Mouse (Mus musculus) macrophage (primary cell): ENCODE measurements around the gene Shbg. TPM values are rescaled to one million over a fixed set of nuclear protein-coding genes. Genes with fewer than 3 reads are reported as not detected.

Experiments used
- H3K27ac ChIP-seq: fragments of 350-480 bp; formaldehyde crosslinking; 2 replicates; pipeline ENCODE4 v1.9.0; 2021
- H3K36me3 ChIP-seq: fragments of 350-480 bp; formaldehyde crosslinking; 2 replicates; pipeline ENCODE4 v1.9.0; 2021; ENCODE audit errors: inconsistent target
- H3K4me3 ChIP-seq: fragments of 350-480 bp; formaldehyde crosslinking; 2 replicates; pipeline ENCODE4 v1.9.0; 2021; ENCODE audit errors: inconsistent target
- H3K79me2 ChIP-seq: fragments of 350-480 bp; formaldehyde crosslinking; 2 replicates; pipeline ENCODE4 v1.9.0; 2021; ENCODE audit errors: inconsistent target
- WGBS: methylation state at CpG from one replicate; pipeline ENCODE4 v1.1.7; 2026; ENCODE audit warnings: inconsistent platforms; ENCODE audit not compliant: missing documents; 5-methylcytosine and 5-hydroxymethylcytosine counted together
- polyA plus RNA-seq: library from polyadenylated mRNA; stranded (reverse); fragments of 250-400 nt; gene quantifications from 3 replicates; pipeline ENCODE4 v1.2.4, GENCODE M21; 2018; ENCODE audit warnings: inconsistent platforms

Shbg gene
- polyA plus RNA-seq, 1 experiment from 2014 or later, result not detected

DNA sequence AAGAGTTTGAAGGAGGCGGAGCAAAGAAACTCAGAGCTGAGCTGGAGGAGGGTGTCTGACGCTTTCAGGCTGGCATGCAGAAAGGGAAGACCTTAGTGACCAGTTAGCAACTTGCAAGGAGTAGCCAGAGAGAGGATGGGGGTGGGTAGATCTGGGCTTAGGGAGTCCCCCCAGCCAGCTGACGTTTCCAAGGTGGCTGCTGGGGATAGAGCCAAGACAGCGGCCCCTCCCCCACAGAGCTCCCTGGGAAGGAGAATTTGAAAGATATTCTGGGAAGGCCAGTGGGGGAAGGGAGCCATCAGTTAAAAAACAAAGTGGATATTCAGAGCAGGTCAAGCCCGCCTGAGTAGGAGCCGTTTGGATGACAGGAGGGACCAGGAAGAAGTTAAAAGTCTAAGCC is 17.6 kb downstream of the Shbg start:
- Histone ChIP-seq H3K79me2 (no peaks in the 10 kb centered on the region), H3K36me3 (no peaks in the 10 kb centered on the region), H3K4me3 (no peak overlapping the region), H3K27ac (no peak overlapping the region)
- 75% methylated on average over 6 of the region's 6 CpGs for WGBS

DNA sequence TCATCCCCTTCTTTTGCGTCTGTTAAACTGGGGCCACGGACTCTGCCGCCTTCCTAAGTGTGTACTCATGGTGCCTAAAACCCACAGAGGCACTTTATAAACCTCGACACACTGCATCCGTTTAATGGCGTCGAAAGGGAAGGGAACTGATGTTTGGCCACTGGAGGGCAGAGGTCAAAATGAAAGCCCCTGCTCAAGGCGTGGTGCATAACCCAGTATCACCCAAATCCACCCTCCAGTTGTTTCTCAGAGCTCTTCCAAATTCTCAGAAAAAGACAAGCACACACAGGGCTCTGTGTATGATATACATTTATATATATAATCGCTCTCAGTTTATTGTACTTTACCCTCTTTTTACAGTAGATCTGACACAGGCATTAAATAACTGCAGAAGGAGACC is 18.3 kb downstream of the Shbg start:
- Histone ChIP-seq H3K79me2 (no peaks in the 10 kb centered on the region), H3K4me3 (no peak overlapping the region), H3K27ac (no peak overlapping the region), H3K36me3 (no peaks in the 10 kb centered on the region)
- WGBS, result 34% methylated on average over 8 of the region's 9 CpGs

DNA sequence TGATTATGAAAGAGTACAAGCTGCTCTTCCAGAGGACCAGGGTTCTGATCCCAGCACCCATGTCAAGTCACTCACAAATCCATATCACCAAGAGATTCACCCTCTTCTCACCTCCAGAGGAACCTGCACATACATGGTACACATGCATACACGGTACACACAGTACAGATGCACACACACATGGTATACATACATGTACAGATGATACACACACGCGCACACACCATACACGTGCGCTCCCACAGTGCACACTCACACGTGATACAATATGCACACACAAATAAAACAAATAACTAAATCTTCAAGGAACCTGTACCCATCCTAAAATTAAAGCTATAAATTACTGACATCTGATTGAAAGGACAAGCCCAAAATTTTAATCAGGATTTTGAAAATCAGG is 22.9 kb downstream of the Shbg start:
- Histone ChIP-seq H3K79me2 (no peaks in the 10 kb centered on the region), H3K27ac (no peak overlapping the region), H3K4me3 (no peak overlapping the region), H3K36me3 (peaks cover 24% of the 10 kb centered on the region)
- 97% methylated on average over 6 of the region's 6 CpGs for WGBS

DNA sequence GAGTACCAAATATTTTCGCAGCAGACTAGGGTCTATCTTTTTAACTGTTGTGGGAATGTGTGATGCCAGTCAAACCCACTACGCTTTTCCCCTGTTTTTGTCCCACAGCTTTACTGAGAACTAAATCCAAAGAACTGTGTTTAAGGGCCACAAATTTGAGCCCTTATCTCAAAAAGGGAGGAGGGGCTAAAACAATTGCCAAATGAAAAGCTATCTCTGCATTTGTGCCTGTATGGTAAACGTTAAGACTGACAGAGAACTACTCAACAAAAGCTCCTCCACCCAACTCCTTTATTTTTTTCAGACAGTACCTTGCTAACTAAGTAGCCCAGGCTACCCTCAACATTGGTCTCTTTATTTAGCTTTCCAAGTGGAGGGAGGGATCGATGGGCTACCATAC is 24.9 kb downstream of the Shbg start:
- no peak overlapping the region for H3K27ac ChIP-seq
- no peak overlapping the region for H3K4me3 ChIP-seq
- peaks cover 45% of the 10 kb centered on the region for H3K36me3 ChIP-seq
- H3K79me2 ChIP-seq, result no peaks in the 10 kb centered on the region
- 83% methylated on average over 4 of the region's 4 CpGs for WGBS

DNA sequence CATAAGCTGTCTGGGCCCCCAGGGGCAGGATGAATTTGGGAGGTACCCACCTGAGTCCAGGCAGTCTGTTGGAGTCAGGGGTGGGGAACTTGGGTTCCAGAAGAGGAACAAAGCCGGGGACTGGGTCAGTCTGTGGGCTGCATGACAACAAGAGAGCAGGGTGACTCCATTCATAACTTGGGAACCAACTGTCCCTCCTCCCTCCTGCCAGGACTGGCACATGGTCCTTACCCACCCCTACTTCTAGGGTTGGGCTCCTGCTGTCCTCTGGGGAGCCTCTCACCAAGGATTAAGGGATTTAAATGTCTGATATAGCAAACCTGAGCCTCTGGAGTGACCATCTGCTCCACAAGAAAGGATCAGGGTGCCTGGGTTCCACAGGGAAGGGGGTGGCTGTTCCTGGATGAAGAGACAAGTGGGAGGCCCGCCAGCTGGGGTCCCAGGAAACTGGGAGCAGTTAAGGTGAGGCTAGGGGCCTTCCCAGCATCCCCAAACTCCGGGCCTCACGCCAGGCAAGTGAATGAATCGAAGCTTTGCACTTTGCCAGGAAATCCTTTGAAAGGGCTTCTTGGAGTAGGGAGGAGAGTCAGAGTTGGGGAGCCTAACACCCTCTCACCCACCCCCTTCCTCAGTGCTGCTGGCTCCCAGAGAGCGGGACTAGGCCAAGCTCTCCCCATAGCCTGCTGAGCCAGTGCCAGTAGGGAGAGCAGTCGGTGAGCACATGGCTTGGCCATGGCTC is 25.6 kb downstream of the Shbg start:
- Histone ChIP-seq H3K79me2 (no peaks in the 10 kb centered on the region), H3K27ac (no peak overlapping the region), H3K4me3 (no peak overlapping the region), H3K36me3 (peaks cover 52% of the 10 kb centered on the region)
- 85% methylated on average over 7 of the region's 7 CpGs for WGBS

DNA sequence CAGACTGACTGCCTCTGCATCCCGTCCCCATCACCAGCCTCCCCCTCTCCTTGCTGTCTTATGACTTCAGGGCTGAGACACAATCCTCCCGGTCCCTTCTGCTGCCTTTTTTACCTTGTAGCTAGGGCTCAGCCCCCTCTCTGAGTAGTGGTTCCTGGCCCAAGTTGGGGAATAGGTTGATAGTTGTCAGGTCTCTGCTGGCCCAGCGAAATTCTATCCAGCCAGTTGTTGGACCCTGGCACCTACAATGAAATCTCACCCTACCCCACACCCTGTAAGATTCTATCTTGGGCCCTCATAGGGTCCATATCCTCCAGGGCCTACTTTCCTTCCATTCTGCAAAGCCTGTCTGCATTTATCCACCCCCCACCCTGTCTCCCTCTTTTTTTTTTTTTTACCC is 26.3 kb downstream of the Shbg start:
- WGBS, result 100% methylated on average over 3 of the region's 3 CpGs
- no peak overlapping the region for H3K4me3 ChIP-seq

DNA sequence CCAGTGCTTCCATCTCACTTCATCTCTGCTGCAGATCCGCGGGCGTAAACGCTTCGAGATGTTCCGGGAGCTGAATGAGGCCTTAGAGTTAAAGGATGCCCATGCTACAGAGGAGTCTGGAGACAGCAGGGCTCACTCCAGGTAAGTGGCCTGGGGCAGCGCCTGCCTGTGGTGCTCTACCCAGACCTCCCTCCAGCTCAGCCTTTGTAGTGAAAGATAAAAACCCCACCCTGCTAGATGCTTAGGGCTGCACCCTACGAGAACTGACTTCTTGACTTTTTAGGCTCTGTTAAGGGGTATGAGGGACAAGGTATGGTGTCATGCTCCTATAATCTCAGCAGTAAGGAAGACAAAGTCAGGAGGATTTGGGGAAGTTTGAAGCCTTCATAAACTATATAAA is 27.1 kb downstream of the Shbg start:
- 100% methylated on average over 5 of the region's 8 CpGs for WGBS
- Histone ChIP-seq H3K27ac (no peak overlapping the region), H3K36me3 (peaks cover 53% of the 10 kb centered on the region)

More for the DNA sequence above, 26.3 kb downstream of the Shbg start:
- peaks cover 53% of the 10 kb centered on the region for H3K36me3 ChIP-seq
- no peak overlapping the region for H3K27ac ChIP-seq
- peaks cover 3% of the 10 kb centered on the region for H3K79me2 ChIP-seq

DNA sequence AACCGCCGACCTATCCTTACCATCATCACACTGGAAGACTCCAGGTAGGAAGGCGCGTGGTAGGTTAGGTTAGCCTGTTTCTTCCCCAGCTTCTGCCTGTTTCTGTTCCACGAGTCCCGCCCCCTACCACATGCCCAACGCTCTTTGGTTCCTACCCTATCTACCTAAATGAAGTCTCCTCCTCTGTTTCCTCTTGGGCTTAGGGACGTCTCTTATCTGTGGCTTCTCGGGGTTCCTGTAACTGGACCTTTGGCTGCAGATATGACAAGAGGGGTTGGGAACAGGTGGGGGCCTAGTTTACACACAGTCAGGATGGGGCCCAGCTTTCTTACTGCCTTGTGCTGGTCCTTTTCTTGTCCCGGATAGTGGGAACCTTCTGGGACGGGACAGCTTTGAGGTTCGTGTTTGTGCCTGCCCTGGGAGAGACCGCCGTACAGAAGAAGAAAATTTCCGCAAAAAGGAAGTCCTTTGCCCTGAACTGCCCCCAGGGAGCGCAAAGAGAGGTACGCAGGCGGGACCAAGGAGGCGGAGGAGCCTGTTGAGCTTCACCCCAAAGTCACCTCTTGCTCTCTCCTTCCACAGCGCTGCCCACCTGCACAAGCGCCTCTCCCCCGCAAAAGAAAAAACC is 28.4 kb downstream of the Shbg start:
- Histone ChIP-seq H3K27ac (no peak overlapping the region), H3K79me2 (peaks cover 23% of the 10 kb centered on the region), H3K4me3 (no peak overlapping the region), H3K36me3 (peaks cover 53% of the 10 kb centered on the region)
- 91% methylated on average over 22 of the region's 22 CpGs for WGBS

More for the DNA sequence above, 27.1 kb downstream of the Shbg start:
- Histone ChIP-seq H3K4me3 (no peak overlapping the region), H3K79me2 (peaks cover 10% of the 10 kb centered on the region)

DNA sequence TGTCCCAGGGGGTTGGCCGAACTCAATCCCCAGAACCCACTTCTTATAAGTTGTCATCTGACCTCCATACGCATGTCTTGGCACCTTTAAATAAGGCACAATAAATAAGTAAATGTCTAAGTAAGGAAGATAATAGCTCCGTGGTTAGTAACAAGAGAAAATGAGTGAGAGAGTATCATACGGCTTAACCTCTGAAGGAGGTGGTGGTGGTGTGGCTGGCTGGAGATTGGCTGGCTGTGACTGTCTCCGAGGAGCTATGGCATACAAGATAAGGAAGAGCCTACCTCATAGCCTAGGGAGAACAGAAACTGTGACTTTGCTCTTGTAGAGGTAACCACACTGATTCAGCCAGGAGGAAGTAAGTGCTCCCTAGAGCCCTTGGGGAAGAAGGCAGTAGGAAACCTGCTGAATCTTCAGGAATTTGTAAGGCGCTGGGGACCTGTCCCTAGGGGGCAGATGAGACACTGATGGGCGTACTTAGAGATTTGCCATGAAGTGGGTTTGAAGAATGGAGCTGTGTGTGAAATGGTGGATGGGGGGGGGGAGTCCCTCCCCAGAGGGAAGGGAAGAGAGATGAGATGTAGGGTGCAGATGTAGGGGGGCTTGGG is 31.9 kb downstream of the Shbg start:
- peaks cover 38% of the 10 kb centered on the region for H3K36me3 ChIP-seq
- H3K27ac ChIP-seq, result 0 out of 2 replicates have a peak overlapping the region, but pooled peaks have one; percentile 0
- no peak overlapping the region for H3K4me3 ChIP-seq
- peaks cover 53% of the 10 kb centered on the region for H3K79me2 ChIP-seq
- 31% methylated on average over 6 of the region's 7 CpGs for WGBS

DNA sequence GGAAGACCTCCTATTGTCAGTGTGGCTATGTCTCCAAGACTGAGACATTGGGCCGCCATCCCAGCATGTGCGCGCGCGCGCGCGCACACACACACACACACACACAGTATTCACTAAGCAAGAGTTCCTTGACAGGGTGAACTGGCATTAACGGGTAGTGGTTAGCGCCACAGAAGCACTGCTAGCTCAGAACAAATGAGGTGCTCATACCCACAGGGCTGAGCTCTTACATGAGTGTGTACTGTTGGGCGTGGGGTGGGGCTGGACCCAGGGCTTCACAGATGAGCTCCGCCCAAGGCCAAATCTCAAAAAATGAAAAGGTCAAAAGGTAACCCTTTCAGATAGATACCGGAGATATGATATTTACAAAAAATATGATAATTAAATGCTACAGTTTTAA is 32.8 kb downstream of the Shbg start:
- H3K4me3 ChIP-seq, result no peak overlapping the region
- 96% methylated on average over 13 of the region's 13 CpGs for WGBS
- H3K79me2 ChIP-seq, result peaks cover 61% of the 10 kb centered on the region
- peaks cover 29% of the 10 kb centered on the region for H3K36me3 ChIP-seq
- H3K27ac ChIP-seq, result no peak overlapping the region

DNA sequence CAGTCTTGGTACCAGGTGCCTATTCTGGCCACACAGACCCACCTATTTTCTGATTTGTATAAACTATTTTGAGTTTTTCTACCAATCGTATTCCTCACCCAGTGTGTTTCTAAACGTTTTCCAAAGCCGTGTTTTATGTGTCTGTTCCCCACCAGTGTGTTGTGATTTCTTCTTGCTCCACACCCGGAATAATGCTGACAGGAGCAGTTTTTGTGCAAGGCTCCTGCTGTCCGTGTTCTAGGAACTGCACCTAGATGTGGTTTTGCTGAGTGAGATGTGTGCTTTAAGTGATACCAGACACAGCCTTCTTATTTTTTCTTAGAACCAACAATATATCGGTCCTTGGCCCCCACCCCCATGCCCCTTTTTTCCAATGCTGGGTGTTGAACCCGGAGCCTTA is 33.7 kb downstream of the Shbg start:
- peaks cover 20% of the 10 kb centered on the region for H3K36me3 ChIP-seq
- no peak overlapping the region for H3K27ac ChIP-seq
- WGBS, result 94% methylated on average over 7 of the region's 7 CpGs
- H3K79me2 ChIP-seq, result peaks cover 61% of the 10 kb centered on the region
- no peak overlapping the region for H3K4me3 ChIP-seq

DNA sequence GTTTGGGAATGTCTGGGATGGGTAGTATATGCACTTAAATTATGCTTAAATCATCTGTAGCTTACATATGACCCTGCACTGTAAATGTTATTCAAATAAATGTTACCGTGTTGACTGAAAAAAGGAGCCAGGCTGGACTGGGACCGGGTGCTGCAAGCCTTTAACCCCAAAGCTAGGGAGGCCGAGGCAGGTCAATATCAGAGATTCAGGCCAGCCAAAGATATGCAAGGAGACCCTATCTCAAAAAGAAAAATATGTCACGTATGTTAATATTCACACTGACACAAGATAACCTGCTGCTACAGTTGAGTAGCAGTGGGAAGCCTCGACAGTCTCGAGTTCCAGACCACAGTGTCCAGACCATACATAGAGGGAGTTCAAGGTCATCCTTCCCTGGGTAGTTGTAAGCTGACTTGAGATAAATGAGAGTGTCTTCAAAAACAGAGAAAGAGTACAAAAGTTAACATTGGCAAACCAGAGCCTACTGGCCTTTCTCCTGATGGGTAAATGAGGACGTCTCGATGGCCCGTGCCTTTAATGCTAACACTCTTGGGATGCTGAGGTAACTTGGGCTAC is 35.4 kb downstream of the Shbg start:
- WGBS, result 71% methylated on average over 9 of the region's 9 CpGs
- H3K27ac ChIP-seq, result no peak overlapping the region; the same call in 1 of the 2 replicates
- H3K4me3 ChIP-seq, result peak overlapping the region; percentile 93

DNA sequence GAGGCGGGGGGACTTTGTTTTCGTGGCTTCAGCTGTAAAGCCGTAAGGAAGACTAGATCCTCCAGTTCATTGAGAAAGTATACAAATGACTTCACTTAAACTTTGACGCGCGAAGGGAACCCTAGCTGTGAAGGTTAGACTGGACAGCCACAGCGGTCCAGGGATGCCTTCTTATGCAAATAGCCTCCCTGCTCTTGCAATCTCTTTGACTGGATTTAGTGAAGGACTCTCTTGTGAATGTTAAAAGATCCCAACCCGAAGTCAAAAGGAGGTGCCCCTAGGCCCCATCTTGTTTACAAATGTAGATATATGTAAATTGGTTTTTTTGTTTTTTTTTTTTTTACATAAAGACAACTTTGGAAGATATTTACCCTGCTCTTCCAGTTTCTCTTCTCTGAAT is 35.9 kb downstream of the Shbg start:
- Histone ChIP-seq H3K27ac (peak overlapping the region; percentile 93), H3K4me3 (peak overlapping the region; percentile 93), H3K79me2 (peaks cover 81% of the 10 kb centered on the region), H3K36me3 (no peaks in the 10 kb centered on the region)
- 1% methylated on average over 8 of the region's 8 CpGs for WGBS

More for the DNA sequence above, 35.4 kb downstream of the Shbg start:
- Histone ChIP-seq H3K36me3 (peaks cover 3% of the 10 kb centered on the region; the same call in 1 of the 2 replicates), H3K79me2 (peaks cover 76% of the 10 kb centered on the region)

DNA sequence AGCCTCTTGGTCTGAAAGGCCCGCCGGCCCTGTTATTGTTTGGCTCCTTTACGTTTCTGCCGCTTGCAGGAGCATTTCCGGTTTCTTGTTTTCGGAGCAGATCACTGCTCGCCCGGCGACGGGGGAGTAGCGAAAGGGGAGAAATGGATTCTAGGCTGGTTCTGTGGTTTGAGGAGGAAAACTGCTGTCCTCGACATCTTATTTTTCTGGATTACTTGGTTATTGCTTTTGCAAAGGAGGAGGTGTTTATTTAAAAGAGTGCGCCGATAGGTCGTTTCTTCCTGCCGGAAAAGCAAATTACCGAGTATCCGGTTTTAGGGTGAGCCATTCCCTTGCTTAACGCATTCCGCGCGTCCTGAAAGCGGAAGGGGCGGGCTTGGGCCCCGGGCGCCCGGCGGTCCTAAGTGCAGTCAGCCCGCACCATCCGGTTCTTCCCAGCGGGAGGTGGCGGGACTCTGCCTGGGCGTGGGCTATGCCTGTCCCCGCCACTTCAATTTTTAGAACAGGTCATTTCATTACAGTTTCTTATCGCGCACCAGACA is 36.5 kb downstream of the Shbg start:
- H3K79me2 ChIP-seq, result peaks cover 77% of the 10 kb centered on the region
- peak overlapping the region; percentile 93 for H3K27ac ChIP-seq
- peak overlapping the region; percentile 93 for H3K4me3 ChIP-seq
- WGBS, result under 1% methylated on average over 33 of the region's 36 CpGs
- H3K36me3 ChIP-seq, result no peaks in the 10 kb centered on the region
